Mouse (Mus musculus) kidney, adult 18-20 months (tissue): Measurements from ENCODE around the gene Rsrc2.
A peak's percentile ranks its signal among the peaks of the same experiment; 100 is the strongest.

Experiments used
- DNase-seq: peaks from one replicate; pipeline ENCODE4 v3.0.0; 2021

The Rsrc2 gene

DNA sequence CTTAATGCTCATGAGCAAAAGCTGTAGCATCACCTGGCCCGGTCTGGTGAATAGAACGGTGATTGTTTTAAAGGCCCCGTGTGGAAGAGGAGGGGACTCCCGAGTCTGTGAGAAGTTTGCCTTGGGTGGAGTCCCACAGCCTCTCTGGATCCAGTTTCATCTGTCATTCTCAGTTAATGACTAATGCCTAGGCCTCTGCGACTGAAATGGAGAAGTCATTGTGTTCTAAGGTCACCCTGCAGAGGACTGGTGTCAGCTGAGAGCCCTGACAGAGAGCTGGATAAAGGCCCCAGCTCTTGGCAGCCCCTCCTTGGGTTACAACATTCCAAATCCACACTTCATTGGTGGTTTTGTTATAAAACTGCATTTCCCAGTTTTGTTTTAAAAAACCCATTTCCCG lies 54.7 kb downstream of the Rsrc2 start:
- DNase-seq = no peak

DNA sequence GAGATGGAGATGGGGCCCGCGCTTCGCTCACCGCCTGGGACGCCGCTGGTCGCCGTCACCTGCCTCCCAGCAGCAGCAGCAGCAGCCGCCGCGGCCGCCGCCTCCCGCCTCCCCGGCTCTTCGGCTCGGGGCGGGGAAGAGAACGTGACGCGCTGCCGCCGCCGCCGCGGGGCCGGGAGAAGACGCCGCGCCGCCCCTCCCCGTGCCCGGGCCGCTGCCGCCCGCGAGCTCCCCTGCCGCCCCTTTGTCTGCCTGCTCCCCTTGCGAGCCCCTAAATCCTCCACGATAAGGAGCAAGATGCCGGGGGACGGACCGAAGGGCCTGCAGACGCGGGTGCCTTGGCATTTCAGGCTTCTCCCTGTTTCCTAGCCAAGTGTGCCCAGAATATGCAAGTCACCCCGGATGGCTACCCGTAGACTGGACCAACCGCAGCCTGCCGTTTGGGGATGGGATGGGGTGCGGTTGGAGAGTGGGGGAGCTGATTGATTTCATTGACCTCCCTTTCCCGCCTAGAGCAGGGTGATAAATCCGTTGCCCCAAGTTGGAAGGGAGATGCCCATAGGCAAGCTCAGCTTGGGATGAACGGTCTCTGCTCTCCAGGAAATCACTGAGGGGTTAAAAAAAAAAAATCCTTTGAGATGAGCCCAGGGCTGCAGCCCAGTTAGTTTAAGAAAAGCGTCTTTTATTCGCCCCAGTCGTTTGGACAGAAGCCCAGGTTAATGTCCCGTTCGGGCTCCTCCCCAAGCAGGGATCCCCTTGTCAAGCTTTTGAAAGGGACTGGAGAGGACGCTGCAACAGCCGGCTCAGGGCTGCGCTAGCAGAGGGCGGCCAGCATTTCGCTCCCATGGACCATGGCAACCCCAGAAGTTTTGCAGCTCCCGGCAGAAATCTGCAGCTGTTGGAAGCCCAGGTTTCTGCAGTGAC lies 64.7 kb downstream of the Rsrc2 start, which contains the start of gene Clip1:
Clip1 (minus strand) TSS at position 398 of the 924 bp plus-strand sequence.
- peak; percentile 80 for DNase-seq

DNA sequence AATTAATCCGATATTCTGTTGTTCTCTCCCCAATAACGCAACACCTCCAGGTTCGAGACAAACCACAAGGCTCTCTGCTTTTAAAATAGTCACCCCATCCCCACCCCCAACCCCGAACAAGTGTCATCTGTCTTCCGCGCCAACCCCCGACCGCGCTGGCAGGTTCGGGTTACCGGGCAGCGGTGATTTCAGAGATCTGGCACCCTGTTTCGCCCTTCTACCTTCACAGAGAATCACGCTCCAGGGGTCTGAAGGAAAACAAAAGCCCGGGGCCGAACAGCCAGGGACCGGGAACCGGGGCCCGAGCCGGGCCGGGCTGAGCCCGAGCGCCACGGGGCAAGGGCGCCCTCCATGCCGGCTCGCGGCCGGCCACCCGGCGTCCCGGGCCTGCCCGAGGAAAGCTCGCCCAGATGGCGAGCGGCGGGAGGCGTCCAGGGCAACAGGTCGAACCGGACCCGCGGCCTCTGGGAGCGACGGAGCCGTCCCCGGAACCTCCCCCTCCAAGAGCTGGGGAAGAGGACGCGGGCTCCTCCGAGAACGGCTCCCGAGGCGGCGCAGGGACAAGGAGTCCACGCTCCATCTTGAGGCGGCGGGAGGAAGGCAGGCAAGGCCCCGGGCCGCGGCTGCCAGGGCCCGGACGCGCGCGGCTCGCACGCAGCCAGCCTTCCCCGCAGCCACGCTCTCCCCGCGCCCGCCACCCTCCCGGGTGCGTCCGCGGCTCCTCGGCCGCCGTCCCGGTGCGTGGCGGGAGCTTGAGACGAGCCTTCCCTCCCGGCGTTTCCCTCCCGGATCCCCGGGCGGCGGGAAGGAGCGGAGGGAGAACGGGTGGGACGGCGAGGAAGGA lies 65.6 kb downstream of the Rsrc2 start:
- no peak for DNase-seq

DNA sequence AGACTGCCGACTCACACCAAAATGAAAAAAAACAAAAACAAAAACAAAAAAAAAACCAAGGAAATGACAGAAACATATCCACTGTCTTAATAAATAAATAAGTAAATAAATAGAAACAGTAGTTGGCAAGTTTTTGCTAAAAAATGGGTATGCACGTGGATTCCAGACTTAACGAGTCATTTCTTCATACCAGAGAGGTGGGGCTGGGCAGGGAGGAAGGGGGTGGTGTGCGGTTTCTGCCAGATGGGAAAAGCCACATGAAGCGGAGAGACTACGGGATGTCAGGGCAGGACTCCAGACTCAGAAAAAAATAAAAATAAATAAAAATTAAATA lies 66.2 kb downstream of the Rsrc2 start:
- no peak for DNase-seq

DNA sequence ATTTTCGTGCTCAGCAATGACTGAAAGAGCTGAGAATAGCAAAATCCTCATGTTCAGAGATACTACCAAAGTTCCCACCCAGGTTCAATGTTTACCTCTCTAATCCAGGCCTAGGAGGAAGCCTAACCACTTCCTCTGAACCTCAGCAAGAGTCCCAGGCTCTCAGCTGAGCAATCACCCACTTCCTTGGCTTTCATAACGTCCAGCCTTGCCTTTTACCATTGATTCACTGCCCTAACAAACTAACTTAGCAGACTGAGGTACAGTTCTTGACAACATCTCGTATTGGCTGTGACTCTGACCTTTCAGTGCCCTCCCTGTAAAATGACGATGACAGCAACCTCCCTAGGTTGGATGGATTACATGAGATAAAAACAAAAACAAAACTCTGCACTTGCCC lies 66.8 kb downstream of the Rsrc2 start:
- no peak for DNase-seq

DNA sequence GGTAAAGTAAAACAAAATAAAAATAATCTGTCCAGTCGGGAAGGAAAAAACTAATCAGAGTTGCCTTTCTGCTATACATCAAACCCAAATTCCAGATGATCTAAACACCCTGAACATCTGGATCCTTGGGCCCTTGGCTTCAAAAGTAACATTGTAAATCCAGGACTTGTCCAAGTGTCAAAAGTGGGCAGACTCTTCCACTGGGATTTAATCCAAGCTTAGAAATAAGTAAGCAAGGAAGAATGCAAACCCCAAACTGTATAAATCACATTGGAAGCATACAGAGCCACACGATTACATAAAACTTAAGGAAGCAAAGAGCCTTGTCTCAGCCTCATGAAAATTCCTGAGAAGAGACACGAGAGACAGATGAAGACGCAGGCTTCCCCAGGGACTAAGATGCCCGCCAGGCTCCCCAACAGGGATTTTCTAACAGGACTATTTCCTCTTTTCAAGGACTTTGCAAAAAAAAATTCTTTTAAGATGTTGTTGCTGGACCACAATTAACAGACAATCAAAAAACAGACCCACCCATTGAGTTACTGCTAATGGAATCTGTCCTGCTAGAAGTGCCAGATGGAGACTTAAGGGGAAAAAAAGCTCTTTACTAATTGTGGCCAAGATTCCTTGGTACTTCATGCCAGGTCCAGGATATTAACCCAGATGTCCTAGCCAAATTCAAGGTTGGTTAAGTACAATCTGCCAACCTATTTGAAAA lies 69.5 kb downstream of the Rsrc2 start:
- no peak for DNase-seq

DNA sequence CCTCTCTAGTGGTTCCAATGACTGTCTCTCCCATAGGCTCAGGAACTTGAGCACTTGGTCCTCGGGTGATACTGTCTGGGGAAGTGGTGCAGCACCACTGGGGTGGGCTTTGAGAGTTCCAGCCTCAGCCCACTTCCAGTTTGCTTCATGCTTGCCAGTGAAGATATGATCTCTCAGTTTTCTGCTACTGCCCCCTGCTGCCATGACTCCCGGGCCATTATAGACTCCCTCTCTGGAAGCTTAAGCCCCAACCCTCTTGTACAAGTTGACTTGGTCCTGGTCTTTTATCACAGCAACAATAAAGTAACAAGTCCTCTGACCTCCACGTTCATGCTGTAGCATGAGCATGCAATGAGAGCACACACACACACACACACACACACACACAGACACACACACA lies 70.1 kb downstream of the Rsrc2 start:
- DNase-seq = no peak
